Mouse (Mus musculus) embryonic facial prominence, embryonic 13.5 days (tissue): ENCODE measurements around the gene Ugt1a7c. TPM values are rescaled to one million over a fixed set of nuclear protein-coding genes. Genes with fewer than 3 reads are reported as not detected.
A peak's percentile ranks its signal among the peaks of the same experiment; 100 is the strongest.

Experiments
- ATAC-seq: fragments of 200-750 bp; cut with Nextera tagmentation; 2 replicates; pipeline ENCODE4 v1.8.0; 2017; ENCODE audit warnings: low read depth; ENCODE audit not compliant: insufficient number of reproducible peaks, insufficient read depth, low FRiP score, low TSS enrichment
- H3K27ac ChIP-seq: fragments of 300-500 bp; sonication (generic); 2 replicates; pipeline ENCODE4 v1.5.1; 2015; ENCODE audit warnings: moderate library complexity, mild to moderate bottlenecking, inconsistent platforms
- H3K27me3 ChIP-seq: fragments of 300-500 bp; sonication (generic); 2 replicates; pipeline ENCODE4 v1.6.1; 2015; ENCODE audit warnings: mild to moderate bottlenecking, inconsistent platforms
- H3K36me3 ChIP-seq: fragments of 300-500 bp; sonication (generic); 2 replicates; pipeline ENCODE4 v1.6.1; 2015; ENCODE audit warnings: mild to moderate bottlenecking, inconsistent platforms
- H3K4me1 ChIP-seq: fragments of 300-500 bp; sonication (generic); 2 replicates; pipeline ENCODE4 v1.6.1; 2015; ENCODE audit warnings: inconsistent platforms
- H3K4me2 ChIP-seq: fragments of 300-500 bp; sonication (generic); 2 replicates; pipeline ENCODE4 v1.6.1; 2015; ENCODE audit warnings: moderate library complexity, mild to moderate bottlenecking, inconsistent platforms
- H3K4me3 ChIP-seq: fragments of 300-500 bp; sonication (generic); 2 replicates; pipeline ENCODE4 v1.5.1; 2015; ENCODE audit warnings: mild to moderate bottlenecking, inconsistent platforms
- H3K9ac ChIP-seq: fragments of 300-500 bp; sonication (generic); 2 replicates; pipeline ENCODE4 v1.6.1; 2015; ENCODE audit warnings: mild to moderate bottlenecking, inconsistent platforms
- H3K9me3 ChIP-seq: fragments of 300-500 bp; sonication (generic); 2 replicates; pipeline ENCODE4 v1.6.1; 2016; ENCODE audit warnings: inconsistent platforms
- WGBS: fragments of 180-500 bp; shearing (Covaris S2); methylation state at CpG from one replicate; pipeline ENCODE4 v1.1.7; 2015; ENCODE audit warnings: mixed read lengths; 5-methylcytosine and 5-hydroxymethylcytosine counted together
- polyA plus RNA-seq: library from polyadenylated mRNA; unstranded; fragments of >200 nt; fragmentation: Nextera tagmentation; extraction: Ambion mirVana; gene quantifications from 2 replicates; pipeline ENCODE4 v1.2.1, GENCODE M21; 2015

Gene Ugt1a7c
- polyA plus RNA-seq, 1 experiment from 2014 or later = 1.6 TPM

GRCm38 (mm10) chr1:88227482-88227881 is 132.6 kb downstream of the Ugt1a7c start:
- no peak overlapping the region for H3K4me2 ChIP-seq
- no peak for ATAC-seq
- H3K4me3 ChIP-seq = no peak overlapping the region
- H3K27ac ChIP-seq = no peak overlapping the region
- H3K9ac ChIP-seq = no peak overlapping the region
- peaks cover 71% of the 10 kb centered on the region for H3K9me3 ChIP-seq
- 57% methylated on average over 2 of the region's 2 CpGs for WGBS
- no peaks in the 10 kb centered on the region for H3K36me3 ChIP-seq
- H3K27me3 ChIP-seq = no peaks in the 10 kb centered on the region
- H3K4me1 ChIP-seq = no peaks in the 10 kb centered on the region

- Histone ChIP-seq H3K27me3 (no peaks in the 10 kb centered on the region), H3K9me3 (peaks cover 77% of the 10 kb centered on the region)
- ATAC-seq = peak; percentile 1; the same call in 1 of the 2 replicates
Observed at GRCm38 (mm10) chr1:88228121-88228520, 133.3 kb downstream of the Ugt1a7c start.

GRCm38 (mm10) chr1:88229566-88229965 is 134.7 kb downstream of the Ugt1a7c start:
- Histone ChIP-seq H3K27ac (no peak overlapping the region), H3K36me3 (no peaks in the 10 kb centered on the region), H3K4me1 (no peaks in the 10 kb centered on the region), H3K27me3 (no peaks in the 10 kb centered on the region), H3K9me3 (peaks cover 91% of the 10 kb centered on the region), H3K9ac (no peak overlapping the region), H3K4me2 (no peak overlapping the region), H3K4me3 (no peak overlapping the region)
- 73% methylated on average over 3 of the region's 3 CpGs for WGBS
- ATAC-seq = no peak

More at GRCm38 (mm10) chr1:88228121-88228520, 133.3 kb downstream of the Ugt1a7c start:
- Histone ChIP-seq H3K27ac (no peak overlapping the region), H3K4me1 (no peaks in the 10 kb centered on the region), H3K9ac (no peak overlapping the region), H3K36me3 (no peaks in the 10 kb centered on the region), H3K4me3 (no peak overlapping the region), H3K4me2 (no peak overlapping the region)
- 67% methylated on average over 7 of the region's 7 CpGs for WGBS

GRCm38 (mm10) chr1:88229986-88230385 is 135.1 kb downstream of the Ugt1a7c start:
- no peak overlapping the region for H3K4me2 ChIP-seq
- WGBS = 83% methylated on average over 5 of the region's 5 CpGs
- ATAC-seq = no peak
- no peak overlapping the region for H3K4me3 ChIP-seq
- H3K36me3 ChIP-seq = no peaks in the 10 kb centered on the region
- no peak overlapping the region for H3K27ac ChIP-seq
- H3K27me3 ChIP-seq = no peaks in the 10 kb centered on the region
- H3K4me1 ChIP-seq = no peaks in the 10 kb centered on the region
- no peak overlapping the region for H3K9ac ChIP-seq
- H3K9me3 ChIP-seq = peaks cover 96% of the 10 kb centered on the region

GRCm38 (mm10) chr1:88230421-88230820 is 135.6 kb downstream of the Ugt1a7c start:
- Histone ChIP-seq H3K4me3 (no peak overlapping the region), H3K9ac (no peak overlapping the region), H3K4me2 (no peak overlapping the region), H3K36me3 (no peaks in the 10 kb centered on the region), H3K27ac (no peak overlapping the region), H3K9me3 (peaks cover 98% of the 10 kb centered on the region), H3K27me3 (no peaks in the 10 kb centered on the region), H3K4me1 (no peaks in the 10 kb centered on the region)
- ATAC-seq = no peak
- WGBS = 71% methylated on average over 7 of the region's 7 CpGs

- ATAC-seq = no peak
- H3K4me3 ChIP-seq = no peak overlapping the region
- no peak overlapping the region for H3K4me2 ChIP-seq
- H3K27ac ChIP-seq = no peak overlapping the region
- no peaks in the 10 kb centered on the region for H3K4me1 ChIP-seq
- H3K9me3 ChIP-seq = peaks cover 98% of the 10 kb centered on the region
- WGBS = 72% methylated on average over 6 of the region's 6 CpGs
- no peaks in the 10 kb centered on the region for H3K36me3 ChIP-seq
- H3K9ac ChIP-seq = no peak overlapping the region
- H3K27me3 ChIP-seq = no peaks in the 10 kb centered on the region
Observed at GRCm38 (mm10) chr1:88230981-88231802, 136.3 kb downstream of the Ugt1a7c start.

GRCm38 (mm10) chr1:88231803-88232499 is 137.1 kb downstream of the Ugt1a7c start:
- WGBS = 68% methylated on average over 7 of the region's 7 CpGs
- no peak overlapping the region for H3K9ac ChIP-seq
- ATAC-seq = no peak

GRCm38 (mm10) chr1:88232664-88233380 is 138.0 kb downstream of the Ugt1a7c start:
- Histone ChIP-seq H3K27me3 (no peaks in the 10 kb centered on the region), H3K4me1 (no peaks in the 10 kb centered on the region), H3K9ac (no peak overlapping the region), H3K4me3 (no peak overlapping the region), H3K4me2 (no peak overlapping the region), H3K27ac (no peak overlapping the region), H3K36me3 (no peaks in the 10 kb centered on the region), H3K9me3 (peaks cover 96% of the 10 kb centered on the region)
- WGBS = 56% methylated on average over 3 of the region's 3 CpGs
- no peak for ATAC-seq

More at GRCm38 (mm10) chr1:88231803-88232499, 137.1 kb downstream of the Ugt1a7c start:
- Histone ChIP-seq H3K4me1 (no peaks in the 10 kb centered on the region), H3K36me3 (no peaks in the 10 kb centered on the region), H3K9me3 (peaks cover 95% of the 10 kb centered on the region), H3K27ac (no peak overlapping the region), H3K27me3 (no peaks in the 10 kb centered on the region), H3K4me2 (no peak overlapping the region), H3K4me3 (no peak overlapping the region)

GRCm38 (mm10) chr1:88233421-88234247 is 138.8 kb downstream of the Ugt1a7c start:
- no peak for ATAC-seq

GRCm38 (mm10) chr1:88234248-88234610 is 139.4 kb downstream of the Ugt1a7c start:
- Histone ChIP-seq H3K27me3 (no peaks in the 10 kb centered on the region), H3K9ac (no peak overlapping the region), H3K36me3 (no peaks in the 10 kb centered on the region), H3K4me1 (no peaks in the 10 kb centered on the region), H3K4me3 (no peak overlapping the region), H3K9me3 (peaks cover 95% of the 10 kb centered on the region), H3K4me2 (no peak overlapping the region), H3K27ac (no peak overlapping the region)
- WGBS = 64% methylated on average over 4 of the region's 4 CpGs
- ATAC-seq = no peak

More at GRCm38 (mm10) chr1:88233421-88234247, 138.8 kb downstream of the Ugt1a7c start:
- Histone ChIP-seq H3K9ac (no peak overlapping the region), H3K36me3 (no peaks in the 10 kb centered on the region), H3K27me3 (no peaks in the 10 kb centered on the region), H3K4me1 (no peaks in the 10 kb centered on the region), H3K4me2 (no peak overlapping the region), H3K27ac (no peak overlapping the region), H3K4me3 (no peak overlapping the region), H3K9me3 (peaks cover 95% of the 10 kb centered on the region)
- WGBS = 67% methylated on average over 14 of the region's 14 CpGs

GRCm38 (mm10) chr1:88234646-88235045 is 139.8 kb downstream of the Ugt1a7c start:
- no peak overlapping the region for H3K9ac ChIP-seq
- no peak overlapping the region for H3K27ac ChIP-seq
- H3K9me3 ChIP-seq = peaks cover 95% of the 10 kb centered on the region
- H3K4me2 ChIP-seq = no peak overlapping the region
- no peaks in the 10 kb centered on the region for H3K36me3 ChIP-seq
- no peak overlapping the region for H3K4me3 ChIP-seq
- H3K4me1 ChIP-seq = no peaks in the 10 kb centered on the region
- 44% methylated on average over 5 of the region's 5 CpGs for WGBS
- no peak for ATAC-seq
- H3K27me3 ChIP-seq = no peaks in the 10 kb centered on the region
